Mouse (Mus musculus): ENCODE measurements around the gene Prima1.

Gene Prima1

DNA sequence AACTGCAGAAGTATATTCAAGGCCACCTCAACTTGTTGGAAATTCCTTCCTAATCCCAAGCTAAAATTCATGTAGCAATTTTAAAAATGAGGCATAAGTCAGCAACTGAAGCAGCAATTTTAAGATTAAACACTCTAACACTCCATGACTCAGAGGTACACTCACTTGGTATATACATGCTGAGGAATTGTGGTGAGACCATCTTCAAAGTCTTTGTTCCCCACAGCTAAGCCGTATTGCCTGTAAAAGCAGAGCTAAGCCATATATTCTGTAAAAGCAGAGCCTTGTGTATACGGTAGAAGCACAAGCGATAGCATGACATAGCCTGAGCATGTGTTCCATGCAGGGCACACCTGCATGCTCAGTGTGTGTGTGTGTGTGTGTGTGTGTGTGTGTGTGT lies 86.5 kb downstream of the Prima1 start:
- no peak for DNase-seq (ENCODE audit: low spot score in 2 of 2)

DNA sequence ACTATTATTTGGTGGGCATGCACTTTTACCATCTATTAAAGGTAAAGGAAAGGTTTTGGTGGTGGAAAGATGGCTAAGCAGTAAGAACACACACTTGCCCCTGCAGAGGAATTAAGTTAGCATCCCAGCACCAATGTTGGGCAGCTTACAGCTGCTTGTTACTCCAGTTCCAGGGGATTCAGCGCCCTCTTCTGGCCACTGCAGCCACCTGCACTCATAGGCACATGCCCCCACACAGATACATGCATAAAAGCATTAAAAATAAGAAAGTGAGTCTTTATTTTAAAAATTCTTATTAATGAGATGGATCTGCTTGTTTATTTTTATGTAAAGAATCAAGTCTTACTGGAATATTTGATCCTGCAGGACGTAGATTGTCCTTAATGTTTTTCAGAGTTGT lies 87.0 kb downstream of the Prima1 start:
- no peak for DNase-seq (ENCODE audit: low spot score in 2 of 2)

DNA sequence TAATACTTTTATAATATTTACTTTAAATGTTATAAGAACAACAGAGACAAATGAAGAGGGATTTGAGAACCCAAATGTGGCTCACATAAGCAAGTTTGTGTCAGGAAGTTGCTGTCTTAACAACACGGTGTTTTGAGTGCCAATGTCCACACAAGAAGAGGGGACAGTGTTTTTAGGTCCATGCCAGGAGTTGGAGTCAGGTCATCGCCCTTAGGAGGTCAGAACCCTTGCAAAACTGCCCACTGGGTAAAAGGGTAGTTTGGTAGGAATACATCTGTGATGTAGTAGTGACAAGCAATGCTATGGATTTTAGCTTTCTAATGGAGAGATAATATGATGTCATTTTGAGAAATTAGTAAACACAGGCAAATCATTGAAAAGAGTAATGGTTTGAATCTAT lies 91.7 kb downstream of the Prima1 start:
- no peak for DNase-seq (ENCODE audit: low spot score in 2 of 2)

Measured in right cerebral cortex, adult 2 months (tissue).